Mouse (Mus musculus) embryonic facial prominence, embryonic 14.5 days (tissue): ENCODE data around the gene Igf1r. TPM values are rescaled to one million over a fixed set of nuclear protein-coding genes. Genes with fewer than 3 reads are reported as not detected.
A peak's percentile ranks its signal among the peaks of the same experiment; 100 is the strongest.
"Not testable (repeated sequence)": the region's sequence is repeated elsewhere in the genome, so short reads cannot be mapped to it uniquely, and the experiment has no call there.

Experiments used
- ATAC-seq: fragments of 200-750 bp; cut with Nextera tagmentation; 2 replicates; pipeline ENCODE4 v1.8.0; 2017; ENCODE audit warnings: low read depth, moderate number of reproducible peaks, moderate TSS enrichment
- DNase-seq: peaks from one replicate; pipeline ENCODE4 v3.0.0-alpha.2; 2015; ENCODE audit warnings: low spot score
- H3K27ac ChIP-seq: fragments of 300-500 bp; sonication (generic); replicated peaks from 2 replicates; pipeline ENCODE4 v1.5.1; 2014; ENCODE audit warnings: low read depth, mild to moderate bottlenecking, low read length, moderate library complexity
- H3K27me3 ChIP-seq: fragments of 300-500 bp; sonication (generic); replicated peaks from 2 replicates; pipeline ENCODE4 v1.6.1; 2014; ENCODE audit warnings: low read length; ENCODE audit not compliant: control insufficient read depth, insufficient read depth
- H3K36me3 ChIP-seq: fragments of 300-500 bp; sonication (generic); 2 replicates; pipeline ENCODE4 v1.6.1; 2014; ENCODE audit warnings: low read length, mixed read lengths; ENCODE audit not compliant: control insufficient read depth, insufficient read depth
- H3K4me1 ChIP-seq: fragments of 300-500 bp; sonication (generic); 2 replicates; pipeline ENCODE4 v1.6.1; 2014; ENCODE audit warnings: antibody characterized with exemption, low read length; ENCODE audit not compliant: control insufficient read depth, insufficient read depth
- H3K4me2 ChIP-seq: fragments of 300-500 bp; sonication (generic); 2 replicates; pipeline ENCODE4 v1.6.1; 2014; ENCODE audit warnings: low read depth, mild to moderate bottlenecking, low read length, moderate library complexity, mixed read lengths
- H3K4me3 ChIP-seq: fragments of 300-500 bp; sonication (generic); 2 replicates; pipeline ENCODE4 v1.5.1; 2014; ENCODE audit warnings: low read depth, mild to moderate bottlenecking, low read length
- H3K9ac ChIP-seq: fragments of 300-500 bp; sonication (generic); 2 replicates; pipeline ENCODE4 v1.6.1; 2014; ENCODE audit warnings: low read depth, mild to moderate bottlenecking, low read length, moderate library complexity, mixed read lengths
- H3K9me3 ChIP-seq: fragments of 300-500 bp; sonication (generic); 2 replicates; pipeline ENCODE4 v1.6.1; 2016; ENCODE audit warnings: low read length; ENCODE audit not compliant: control insufficient read depth
- WGBS: fragments of 180-500 bp; shearing (Covaris S2); extraction: QIAGEN DNeasy Blood & Tissue Kit; methylation state at CpG from one replicate; pipeline ENCODE4 v1.1.7; 2014; 5-methylcytosine and 5-hydroxymethylcytosine counted together
- polyA plus RNA-seq: library from polyadenylated mRNA; unstranded; fragments of >200 nt; fragmentation: Nextera tagmentation; extraction: Ambion mirVana; gene quantifications from 2 replicates; pipeline ENCODE4 v1.2.1, GENCODE M21; 2014

The Igf1r gene
- polyA plus RNA-seq, 1 experiment from 2014 or later = 16.8 TPM

DNA sequence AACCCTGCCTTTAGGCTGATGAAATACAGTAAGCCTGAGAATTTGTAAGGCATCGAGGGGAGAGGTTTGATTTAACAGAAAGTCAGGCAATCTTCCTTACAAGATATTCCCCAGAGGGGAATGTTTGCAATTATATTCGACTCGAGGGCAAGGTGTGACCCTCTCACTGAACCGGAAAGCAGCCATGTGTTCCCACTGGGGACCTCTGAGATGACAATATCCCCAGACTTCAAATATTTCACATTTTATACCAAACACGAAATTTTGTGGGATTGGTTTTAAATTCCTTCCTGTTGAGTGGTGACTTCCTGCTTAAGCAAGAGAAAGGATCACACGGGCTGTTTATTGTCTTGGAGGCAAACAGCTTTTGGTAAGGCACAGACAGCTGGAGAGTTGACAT, 314.1 kb downstream of the Igf1r start:
- ATAC-seq (peak; percentile 2; the same call in 1 of the 2 replicates), DNase-seq (peak; percentile 76)
- no peak overlapping the region for H3K4me3 ChIP-seq
- H3K36me3 ChIP-seq = no peaks in the 10 kb centered on the region
- H3K27ac ChIP-seq = peak overlapping the region; percentile 42; the same call in 1 of the 2 replicates
- 0 out of 2 replicates have a peak, but pooled peaks cover 3% of the 10 kb centered on the region for H3K27me3 ChIP-seq
- H3K4me1 ChIP-seq = peaks cover 26% of the 10 kb centered on the region
- WGBS = 3% methylated on average over 6 of the region's 6 CpGs
- no peaks in the 10 kb centered on the region for H3K9me3 ChIP-seq
- peak overlapping the region; percentile 24 for H3K4me2 ChIP-seq
- H3K9ac ChIP-seq = no peak overlapping the region; the same call in 1 of the 2 replicates

DNA sequence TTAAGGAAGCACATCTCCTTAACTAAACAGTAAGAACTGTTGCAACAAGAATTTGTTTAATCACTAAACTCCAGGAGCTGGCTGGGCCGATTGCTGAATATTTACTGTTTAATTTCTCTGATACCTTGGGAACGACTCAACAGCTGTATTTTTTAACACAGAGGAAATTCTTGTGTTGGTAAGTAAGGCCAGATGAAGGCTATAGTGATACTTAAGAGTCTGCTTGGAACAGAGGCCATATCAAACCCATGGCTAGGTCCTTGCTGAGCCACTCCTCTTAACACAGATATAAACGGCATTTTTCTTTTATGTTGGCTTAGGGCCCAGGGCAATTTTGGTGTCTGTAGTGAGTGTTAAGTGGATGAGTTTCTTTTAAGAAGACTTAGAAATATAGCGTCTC, 317.9 kb downstream of the Igf1r start:
- no peak for ATAC-seq

DNA sequence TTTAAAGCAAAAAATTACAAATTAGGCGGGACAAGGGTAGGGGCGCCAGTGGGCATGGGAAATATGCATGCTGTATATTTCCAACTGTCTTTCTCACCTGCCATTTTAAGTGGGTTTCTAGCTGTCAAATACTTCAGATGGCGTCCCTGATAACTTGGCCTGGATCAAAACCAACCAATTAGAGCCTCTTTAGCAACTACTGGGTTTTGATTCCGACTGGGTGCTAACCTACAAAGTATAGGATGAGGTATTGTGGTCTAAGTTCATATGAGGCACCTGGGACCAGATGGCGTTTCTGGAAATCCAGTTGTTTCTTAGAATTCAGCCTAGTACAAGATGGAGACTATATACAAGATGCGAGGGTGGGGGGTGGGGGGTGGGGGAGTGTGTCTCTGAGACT, 319.2 kb downstream of the Igf1r start:
- no peak for DNase-seq
- H3K27ac ChIP-seq = no peak overlapping the region
- WGBS = 87% methylated on average over 6 of the region's 6 CpGs

More for the DNA sequence above, 317.9 kb downstream of the Igf1r start:
- H3K9me3 ChIP-seq = no peaks in the 10 kb centered on the region
- peaks cover 16% of the 10 kb centered on the region for H3K4me1 ChIP-seq
- H3K36me3 ChIP-seq = no peaks in the 10 kb centered on the region
- H3K27me3 ChIP-seq = no peaks in the 10 kb centered on the region; the same call in 1 of the 2 replicates
- no peak overlapping the region for H3K4me3 ChIP-seq
- no peak for DNase-seq
- no peak overlapping the region for H3K9ac ChIP-seq
- H3K4me2 ChIP-seq = no peak overlapping the region
- WGBS = 37% methylated on average over 4 of the region's 4 CpGs
- no peak overlapping the region for H3K27ac ChIP-seq

DNA sequence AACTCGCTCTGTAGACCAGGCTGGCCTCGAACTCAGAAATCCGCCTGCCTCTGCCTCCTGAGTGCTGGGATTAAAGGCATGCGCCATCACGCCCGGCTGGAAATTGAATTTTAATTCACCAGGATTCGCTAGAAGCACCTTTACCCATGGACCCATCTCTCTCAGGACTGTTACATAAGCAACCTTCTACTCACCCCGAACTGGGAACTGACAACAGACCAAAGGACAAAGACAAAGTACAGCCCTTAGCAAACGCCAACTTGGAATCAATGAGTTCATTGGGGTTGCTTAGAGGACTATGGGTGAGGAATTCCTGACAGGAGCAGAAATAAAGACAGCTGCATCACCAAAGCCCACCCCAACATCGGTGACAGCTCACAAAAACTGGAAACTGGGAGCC, 320.0 kb downstream of the Igf1r start:
- Histone ChIP-seq H3K27ac (no peak overlapping the region), H3K4me3 (no peak overlapping the region), H3K4me2 (no peak overlapping the region), H3K4me1 (peaks cover 20% of the 10 kb centered on the region), H3K9me3 (no peaks in the 10 kb centered on the region), H3K36me3 (no peaks in the 10 kb centered on the region), H3K27me3 (no peaks in the 10 kb centered on the region; the same call in 1 of the 2 replicates), H3K9ac (no peak overlapping the region)
- ATAC-seq = no peak
- DNase-seq = no peak
- WGBS = 89% methylated on average over 10 of the region's 10 CpGs

More for the DNA sequence above, 319.2 kb downstream of the Igf1r start:
- no peaks in the 10 kb centered on the region for H3K36me3 ChIP-seq
- H3K4me2 ChIP-seq = no peak overlapping the region
- no peak for ATAC-seq
- no peaks in the 10 kb centered on the region; the same call in 1 of the 2 replicates for H3K27me3 ChIP-seq
- no peaks in the 10 kb centered on the region for H3K9me3 ChIP-seq
- H3K4me3 ChIP-seq = no peak overlapping the region
- peaks cover 20% of the 10 kb centered on the region for H3K4me1 ChIP-seq
- no peak overlapping the region for H3K9ac ChIP-seq

DNA sequence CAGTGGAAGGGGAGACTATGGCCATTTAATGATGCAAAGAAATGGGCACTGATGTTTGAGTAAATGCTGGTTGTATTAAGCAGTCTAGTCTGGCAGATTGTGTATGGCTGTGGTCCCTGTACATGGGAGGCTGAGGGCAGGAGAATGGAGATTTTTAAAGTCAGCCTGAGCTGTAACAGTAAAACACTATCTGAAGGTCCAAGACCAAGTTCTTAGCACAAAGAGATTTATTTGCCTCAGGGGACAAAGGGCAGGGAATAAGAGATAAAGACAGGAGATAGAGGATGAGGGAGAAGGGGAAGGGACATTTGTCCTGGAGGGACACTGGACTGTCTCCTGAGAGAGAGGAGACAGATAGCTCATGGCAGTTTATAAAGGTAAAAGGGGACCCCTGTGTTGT, 320.9 kb downstream of the Igf1r start, which contains the start of gene Fam169b:
Gene Fam169b (plus strand): TSS at position 325 of the 400 bp plus-strand sequence.
- no peak within 1 kb of the TSS for H3K27ac ChIP-seq
- no peak for DNase-seq
- peaks cover 25% of the 10 kb centered on the region for H3K4me1 ChIP-seq
- ATAC-seq = no peak
- no peak within 1 kb of the TSS for H3K4me3 ChIP-seq
- no peaks in the 10 kb centered on the region; the same call in 1 of the 2 replicates for H3K27me3 ChIP-seq
- H3K4me2 ChIP-seq = no peak within 1 kb of the TSS
- no peaks in the 10 kb centered on the region for H3K9me3 ChIP-seq
- no peaks in the 10 kb centered on the region for H3K36me3 ChIP-seq
- H3K9ac ChIP-seq = no peak within 1 kb of the TSS

DNA sequence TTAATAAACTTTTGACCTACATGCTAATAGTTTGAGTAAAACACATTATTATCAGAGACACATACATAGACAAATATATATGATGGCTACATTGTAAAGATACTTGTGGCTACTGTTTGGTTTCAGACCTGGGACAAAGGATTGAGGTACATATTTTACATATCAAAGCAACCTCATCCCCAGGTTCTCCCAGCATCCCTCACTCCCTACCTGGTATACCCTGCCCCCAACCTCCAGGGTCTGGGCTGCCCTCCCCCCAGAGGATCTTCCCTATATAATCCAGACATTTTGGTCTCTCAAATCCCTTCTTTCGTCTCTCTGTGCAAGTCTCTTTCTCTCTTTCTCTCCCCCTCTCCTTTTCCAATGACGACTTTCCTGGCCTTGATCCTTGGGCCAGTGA, 321.6 kb downstream of the Igf1r start:
- Histone ChIP-seq H3K4me3 (no peak overlapping the region), H3K4me2 (no peak overlapping the region), H3K27me3 (no peaks in the 10 kb centered on the region; the same call in 1 of the 2 replicates), H3K9me3 (no peaks in the 10 kb centered on the region), H3K36me3 (no peaks in the 10 kb centered on the region), H3K27ac (no peak overlapping the region), H3K4me1 (peaks cover 31% of the 10 kb centered on the region), H3K9ac (no peak overlapping the region)
- DNase-seq (no peak), ATAC-seq (no peak)
- WGBS = 54% methylated on average over 2 of the region's 2 CpGs

DNA sequence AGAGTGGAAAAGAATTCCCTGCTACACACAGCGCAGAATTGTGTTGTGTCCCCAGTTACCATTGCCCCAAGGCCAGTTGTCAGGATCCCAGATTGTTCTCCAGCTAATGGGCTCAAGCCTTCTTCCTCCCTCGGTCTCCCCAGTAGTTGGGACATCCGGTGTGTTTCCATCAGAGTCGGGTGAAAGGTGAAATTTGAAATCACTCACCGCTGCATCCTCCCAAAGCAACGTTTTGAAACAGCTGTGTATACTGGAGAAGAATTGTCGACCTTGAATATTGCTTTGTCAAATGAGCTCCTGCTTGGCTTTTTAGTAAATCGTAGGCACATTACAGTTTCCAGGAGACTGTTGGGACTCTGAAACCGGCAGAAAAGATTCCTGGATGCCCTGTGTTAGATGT, 322.3 kb downstream of the Igf1r start:
- ATAC-seq (no peak), DNase-seq (no peak)

DNA sequence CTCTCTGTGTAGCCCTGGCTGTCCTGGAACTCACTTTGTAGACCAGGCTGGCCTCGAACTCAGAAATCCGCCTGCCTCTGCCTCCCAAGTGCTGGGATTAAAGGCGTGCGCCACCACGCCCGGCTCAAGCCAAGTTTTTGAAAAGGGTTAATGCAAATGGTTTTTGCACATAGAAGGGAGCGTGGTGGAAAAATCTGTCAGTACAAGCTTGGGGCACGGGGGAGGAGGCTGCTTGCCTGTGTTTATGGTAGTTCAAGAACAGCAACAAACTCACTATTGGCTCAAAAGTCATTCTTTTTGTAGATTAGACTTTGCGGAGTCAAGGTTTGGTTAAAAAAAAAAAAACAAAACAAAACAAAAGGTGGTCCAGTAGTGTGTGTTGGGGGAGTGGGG, 322.8 kb downstream of the Igf1r start:
- peaks cover 31% of the 10 kb centered on the region for H3K4me1 ChIP-seq
- not testable (repeated sequence) for DNase-seq, ATAC-seq, H3K27me3 ChIP-seq, H3K36me3 ChIP-seq, H3K9me3 ChIP-seq
- peak overlapping the region; percentile 56; the same call in 1 of the 2 replicates for H3K9ac ChIP-seq
- WGBS = 54% methylated on average over 9 of the region's 9 CpGs
- peak overlapping the region; percentile 68 for H3K4me2 ChIP-seq
- H3K4me3 ChIP-seq = peak overlapping the region; percentile 34
- H3K27ac ChIP-seq = 0 out of 2 replicates have a peak overlapping the region, but pooled peaks have one; percentile 29

More for the DNA sequence above, 322.3 kb downstream of the Igf1r start:
- WGBS = 44% methylated on average over 9 of the region's 9 CpGs
- H3K4me3 ChIP-seq = no peak overlapping the region
- H3K4me2 ChIP-seq = no peak overlapping the region
- no peaks in the 10 kb centered on the region for H3K36me3 ChIP-seq
- H3K27ac ChIP-seq = no peak overlapping the region
- H3K9me3 ChIP-seq = no peaks in the 10 kb centered on the region
- no peak overlapping the region for H3K9ac ChIP-seq
- H3K4me1 ChIP-seq = peaks cover 31% of the 10 kb centered on the region
- no peaks in the 10 kb centered on the region; the same call in 1 of the 2 replicates for H3K27me3 ChIP-seq
